Mouse (Mus musculus): Measurements from ENCODE around the gene Il2rg.

Gene Il2rg

DNA sequence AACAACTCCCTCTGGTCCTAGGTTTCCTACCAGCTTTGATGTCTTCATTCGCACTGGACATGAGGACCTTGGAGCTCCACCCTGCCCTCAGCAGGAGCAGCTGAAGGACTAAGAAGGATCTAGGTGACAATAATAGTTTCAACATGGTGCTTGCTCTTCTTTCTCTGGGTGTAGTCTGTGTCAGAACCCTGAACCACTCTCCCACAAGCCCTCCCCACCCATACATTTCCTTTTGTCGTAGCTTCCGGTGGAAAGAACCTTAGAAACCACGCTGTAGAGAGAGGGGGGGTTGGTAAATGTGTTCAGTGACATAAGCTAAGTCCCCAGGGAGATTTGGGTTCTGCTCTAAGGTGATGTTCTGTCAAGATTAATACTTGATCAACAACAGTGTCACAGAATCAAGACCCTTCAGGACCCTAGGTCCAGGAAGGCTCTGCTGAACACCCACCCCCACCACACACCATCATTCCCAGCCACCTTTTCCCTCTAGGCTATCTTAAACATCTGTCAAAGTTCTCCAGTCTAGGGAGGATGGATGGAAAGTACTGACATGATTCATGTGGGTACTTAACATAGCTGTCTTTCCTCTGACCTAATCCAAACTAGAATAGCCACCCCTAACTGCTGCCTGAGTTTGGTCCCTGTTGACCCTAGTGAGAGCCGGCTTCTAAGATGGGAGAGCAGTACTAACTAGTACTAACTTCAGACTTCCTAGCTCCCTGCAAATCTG, at the start of gene Il2rg:
TSS of gene Il2rg (minus strand) at position 231 of the 730 bp plus-strand sequence.
- no peak for DNase-seq (ENCODE audit: low spot score in 2 of 2)

DNA sequence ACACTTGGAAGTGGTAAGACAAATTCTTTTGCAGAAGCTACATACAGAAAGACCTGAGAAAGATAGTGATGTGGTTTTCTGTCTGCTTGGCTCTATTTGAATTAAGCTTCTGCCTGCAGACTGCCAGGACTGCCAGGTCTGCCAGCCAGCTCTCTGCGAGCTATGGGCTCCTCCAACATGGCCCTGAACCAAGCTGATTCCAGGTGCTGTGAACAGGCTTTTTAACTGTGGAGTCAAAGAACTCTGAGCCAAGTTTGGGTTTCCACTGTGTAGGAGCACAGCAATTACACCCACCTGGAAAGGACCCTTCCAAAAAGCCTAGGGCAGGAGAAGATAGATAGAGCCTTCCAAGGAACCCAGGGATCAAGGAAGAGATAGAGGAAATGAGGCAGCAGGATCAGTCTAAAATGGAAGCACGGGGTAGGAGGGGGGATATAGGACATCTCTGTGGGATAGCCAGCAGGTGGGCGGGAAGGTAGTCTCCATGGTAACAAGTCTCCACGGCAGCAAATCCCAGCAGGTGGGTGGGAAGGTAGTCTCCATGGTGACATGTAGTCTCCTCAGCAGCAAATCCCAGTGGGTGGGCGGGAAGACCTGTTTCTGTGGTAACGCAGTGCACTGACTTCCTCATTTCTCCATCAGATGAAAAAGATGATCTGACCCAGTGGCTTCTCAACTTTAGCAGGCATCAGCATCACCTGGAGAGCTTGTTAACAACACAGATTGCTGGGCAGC, 45.7 kb upstream of the Il2rg start:
- DNase-seq (ENCODE audit: low spot score in 2 of 2), result no peak

DNA sequence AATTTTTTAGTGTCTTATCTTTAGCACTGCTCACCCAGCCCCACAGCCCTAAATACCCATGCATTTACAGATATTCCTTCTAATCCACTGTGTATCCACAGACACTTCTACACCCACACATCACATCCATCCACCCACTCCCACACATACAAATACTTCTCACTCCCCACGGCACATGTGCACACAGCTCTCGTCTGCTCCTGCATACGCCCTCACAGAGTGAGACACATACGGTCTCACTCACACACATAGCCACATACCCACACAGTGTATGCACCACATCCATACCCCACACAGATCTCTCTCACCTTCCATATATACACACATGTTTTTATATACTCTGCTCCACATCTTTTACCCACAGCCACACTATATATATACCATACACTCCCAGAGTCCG, 41.2 kb upstream of the Il2rg start:
- no peak for DNase-seq (ENCODE audit: low spot score in 2 of 2)

DNA sequence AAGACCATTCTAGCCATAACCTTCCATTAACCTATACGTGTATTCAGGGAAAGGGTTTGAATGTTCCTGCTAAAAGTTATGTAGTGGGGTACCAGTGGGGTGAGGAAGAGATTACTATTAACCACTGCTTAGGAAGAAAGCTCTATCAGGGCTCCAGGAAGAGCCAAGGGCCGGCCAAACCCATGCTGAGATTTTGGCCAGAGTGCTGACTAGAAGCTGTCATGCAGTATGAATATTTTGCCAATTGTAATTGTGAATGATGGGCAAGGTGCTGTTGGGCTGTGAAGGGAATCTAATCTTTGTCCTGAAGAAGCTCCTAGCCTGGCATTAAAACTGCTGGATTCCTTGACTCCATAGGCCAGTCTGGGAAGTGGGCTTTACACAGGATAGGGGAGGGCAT, 36.6 kb upstream of the Il2rg start:
- no peak for DNase-seq (ENCODE audit: low spot score in 2 of 2)

DNA sequence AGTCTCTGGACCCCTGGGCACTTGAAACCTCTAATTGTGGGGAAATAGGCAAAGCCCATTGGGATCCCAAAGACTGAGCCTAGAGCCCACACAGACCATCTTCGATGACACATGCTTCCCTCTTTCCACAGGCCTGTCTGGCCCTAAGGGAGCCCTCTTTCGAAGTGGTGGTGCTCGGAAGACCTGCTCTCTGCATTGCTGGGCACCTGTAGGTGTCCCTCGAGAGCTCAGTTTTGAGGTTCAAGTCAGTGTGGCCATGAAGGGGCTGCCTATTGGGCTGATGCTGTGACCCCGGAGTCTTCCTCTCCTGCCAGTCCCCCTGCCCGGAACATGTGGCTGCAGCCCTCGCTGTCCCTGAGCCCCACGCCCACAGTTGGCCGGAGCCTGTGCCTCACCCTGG, 33.6 kb upstream of the Il2rg start:
- no peak for DNase-seq (ENCODE audit: low spot score in 2 of 2)

DNA sequence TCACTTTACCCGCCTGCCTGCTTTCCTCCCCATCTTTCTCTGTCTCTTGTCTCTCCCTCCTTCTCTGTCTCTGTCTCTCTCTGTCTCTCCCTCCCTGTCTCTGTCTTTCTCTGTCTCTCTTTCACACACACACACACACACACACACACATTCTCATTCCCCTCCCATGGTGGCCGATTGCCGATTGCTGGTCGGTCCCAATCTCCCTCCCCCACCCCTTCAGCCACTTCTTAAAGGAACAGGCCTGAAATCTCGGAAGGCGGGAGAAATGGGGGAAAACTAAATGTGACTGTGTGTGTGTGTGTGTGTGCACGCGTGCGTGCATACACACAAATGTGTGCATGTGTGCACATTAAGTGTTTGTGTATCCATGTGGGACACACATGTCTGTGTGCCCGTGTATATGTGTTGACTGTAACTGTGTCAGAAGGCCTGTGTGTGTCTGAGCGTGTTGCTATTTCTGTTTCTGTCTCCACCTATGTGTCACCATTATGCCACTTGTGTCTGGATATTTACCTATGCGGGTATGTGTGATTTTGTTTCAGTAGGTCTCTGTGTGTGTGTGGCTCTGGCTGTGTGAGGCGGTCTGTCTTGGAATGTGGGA, 32.5 kb upstream of the Il2rg start:
- DNase-seq (ENCODE audit: low spot score in 2 of 2), result no peak

DNA sequence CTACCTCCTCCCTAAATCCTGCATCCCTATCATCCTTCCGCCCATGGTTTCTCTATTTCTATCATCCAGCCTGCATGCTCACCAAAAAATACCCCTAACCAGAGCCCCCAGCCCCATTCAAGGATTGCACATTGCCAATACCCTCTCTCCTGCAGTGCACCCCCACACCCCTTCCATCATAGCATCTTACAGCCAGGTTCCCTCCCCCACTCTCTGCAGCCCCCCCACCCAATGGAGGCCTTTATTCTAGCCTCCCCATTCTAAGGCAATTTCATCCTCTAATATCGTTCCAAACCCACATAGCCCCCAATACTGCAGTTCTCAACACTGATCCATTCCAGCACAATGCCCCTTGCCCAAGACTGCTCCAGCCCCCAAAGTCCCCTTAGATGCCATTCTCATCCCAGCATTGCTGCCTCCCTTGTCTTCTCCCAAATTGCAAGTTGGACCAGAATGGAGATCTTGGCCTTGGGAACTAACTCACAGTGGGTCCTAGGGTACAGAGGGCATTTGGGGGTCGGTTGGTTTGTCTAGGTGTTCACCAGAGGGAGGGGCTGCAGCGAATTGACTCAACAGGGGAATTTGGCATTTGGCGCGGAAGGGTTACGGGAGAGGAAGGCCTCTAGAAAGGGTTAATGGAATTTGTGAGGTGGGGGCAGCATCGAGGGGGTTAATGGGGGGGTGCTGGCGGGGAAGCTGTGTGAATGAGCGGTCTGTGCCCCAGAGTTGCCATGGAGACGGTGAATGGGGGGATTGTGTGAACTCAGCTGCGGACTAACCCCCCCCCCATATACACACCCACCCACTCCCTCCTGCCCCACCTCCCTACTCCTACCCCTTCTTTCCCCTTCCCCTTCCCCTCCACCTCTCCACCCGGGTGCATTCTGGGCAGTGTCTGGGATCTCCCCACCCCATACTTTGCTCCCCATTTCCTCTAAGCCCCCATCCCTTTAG, 31.7 kb upstream of the Il2rg start:
- DNase-seq (ENCODE audit: low spot score in 2 of 2), result no peak

DNA sequence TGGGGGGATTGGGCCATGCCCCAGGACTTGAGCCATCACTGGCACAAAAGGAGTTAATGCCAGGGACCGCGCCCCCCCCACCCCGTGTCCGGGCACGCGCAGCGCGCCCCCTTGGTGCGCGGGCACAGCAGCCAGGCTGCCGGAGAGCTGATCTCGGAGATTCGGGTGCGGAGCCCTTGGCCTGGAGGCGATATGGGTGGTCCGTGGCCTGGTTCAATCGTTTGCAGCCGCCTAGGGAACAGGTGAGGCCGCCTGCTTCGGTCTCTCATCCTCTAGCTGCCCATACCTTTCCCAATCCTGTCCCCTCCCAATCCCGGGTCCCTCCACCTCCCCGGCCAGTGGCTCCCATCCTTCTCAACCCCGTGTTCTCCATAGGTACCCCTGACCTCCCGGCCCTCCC, 31.0 kb upstream of the Il2rg start, which contains the start of gene Nlgn3:
TSS of gene Nlgn3 (plus strand) at position 114 of the 400 bp plus-strand sequence.
- no peak for DNase-seq (ENCODE audit: low spot score in 2 of 2)

DNA sequence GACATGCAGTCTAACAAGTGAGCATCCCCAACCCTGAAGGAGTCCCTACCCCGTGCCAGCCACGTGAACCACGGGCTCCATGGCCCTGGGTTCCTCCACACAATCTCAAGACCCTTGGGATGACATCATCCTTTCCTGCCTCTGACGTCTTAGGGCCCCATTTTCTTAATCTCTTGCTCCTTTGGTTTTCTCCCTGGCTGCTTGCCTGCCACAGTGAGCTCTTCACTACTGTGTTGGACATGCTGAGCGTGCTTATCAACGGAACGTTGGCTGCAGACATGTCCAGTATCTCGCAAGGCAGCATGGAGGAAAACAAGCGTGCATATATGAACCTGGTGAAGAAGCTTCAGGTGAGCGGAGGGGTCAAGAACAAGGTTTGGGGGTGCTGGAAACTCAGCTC, 22.1 kb upstream of the Il2rg start:
- DNase-seq (ENCODE audit: low spot score in 2 of 2), result peak; percentile 31 to 59

DNA sequence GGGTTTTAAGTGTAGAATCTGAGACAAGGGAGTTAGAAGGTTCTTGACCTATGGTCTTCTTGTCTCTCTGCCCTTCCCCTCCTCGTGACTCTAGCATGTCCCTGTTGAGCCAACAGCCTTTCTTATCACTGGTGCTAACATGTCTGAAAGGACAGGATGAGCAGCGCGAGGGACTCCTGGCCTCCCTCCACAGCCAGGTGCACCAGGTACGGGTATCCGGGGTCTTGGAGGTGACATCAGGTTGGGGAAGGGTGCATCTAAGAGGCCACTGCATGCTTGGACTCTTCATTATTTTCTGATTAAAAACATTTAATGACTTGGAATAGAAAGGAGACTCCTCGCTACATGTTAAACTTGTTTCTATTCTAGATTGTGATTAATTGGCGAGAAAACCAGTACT, 21.0 kb upstream of the Il2rg start:
- peak in 1 of 2 experiments; percentile 55 for DNase-seq (ENCODE audit: low spot score in 2 of 2)

DNA sequence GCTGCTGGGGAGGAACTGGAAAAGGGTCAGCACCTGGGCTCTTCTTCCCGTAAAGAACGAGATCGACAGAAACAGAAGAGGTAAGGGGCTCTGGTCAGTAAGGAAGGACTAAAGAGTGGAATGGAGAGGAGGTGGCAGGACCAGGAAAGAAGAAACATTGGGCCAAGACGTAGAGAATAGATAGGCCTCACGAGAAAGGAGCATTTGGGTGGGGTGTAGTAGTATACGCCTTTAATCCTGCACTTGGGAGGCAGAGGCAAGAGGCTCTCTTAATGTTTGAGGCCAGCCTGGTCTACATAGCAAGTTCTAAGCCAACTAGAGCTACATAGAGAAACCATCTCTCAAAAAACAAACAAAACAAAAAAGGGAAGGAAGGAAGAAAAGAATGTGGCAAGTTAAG, 20.4 kb upstream of the Il2rg start:
- DNase-seq (ENCODE audit: low spot score in 2 of 2), result no peak

DNA sequence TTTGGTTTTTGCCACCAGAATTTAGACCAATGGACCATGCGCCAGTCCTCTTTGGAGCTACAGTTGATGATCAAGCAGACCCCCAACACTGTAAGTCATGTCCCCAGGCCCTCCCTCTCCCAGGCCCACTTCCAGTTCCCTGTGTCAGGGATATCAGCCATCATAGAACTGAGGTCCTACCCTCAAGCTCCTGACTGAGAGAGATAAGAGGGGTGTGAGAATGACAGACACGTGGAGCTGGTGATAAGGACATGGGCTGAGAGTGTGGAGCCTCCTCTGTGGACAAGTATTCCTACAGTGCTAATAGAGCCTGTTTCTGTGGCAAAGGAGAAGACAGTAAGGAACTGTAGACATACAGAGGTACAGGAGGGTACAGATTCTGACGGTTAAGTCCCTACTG, 19.5 kb upstream of the Il2rg start:
- DNase-seq (ENCODE audit: low spot score in 2 of 2), result peak; percentile 42 to 68

DNA sequence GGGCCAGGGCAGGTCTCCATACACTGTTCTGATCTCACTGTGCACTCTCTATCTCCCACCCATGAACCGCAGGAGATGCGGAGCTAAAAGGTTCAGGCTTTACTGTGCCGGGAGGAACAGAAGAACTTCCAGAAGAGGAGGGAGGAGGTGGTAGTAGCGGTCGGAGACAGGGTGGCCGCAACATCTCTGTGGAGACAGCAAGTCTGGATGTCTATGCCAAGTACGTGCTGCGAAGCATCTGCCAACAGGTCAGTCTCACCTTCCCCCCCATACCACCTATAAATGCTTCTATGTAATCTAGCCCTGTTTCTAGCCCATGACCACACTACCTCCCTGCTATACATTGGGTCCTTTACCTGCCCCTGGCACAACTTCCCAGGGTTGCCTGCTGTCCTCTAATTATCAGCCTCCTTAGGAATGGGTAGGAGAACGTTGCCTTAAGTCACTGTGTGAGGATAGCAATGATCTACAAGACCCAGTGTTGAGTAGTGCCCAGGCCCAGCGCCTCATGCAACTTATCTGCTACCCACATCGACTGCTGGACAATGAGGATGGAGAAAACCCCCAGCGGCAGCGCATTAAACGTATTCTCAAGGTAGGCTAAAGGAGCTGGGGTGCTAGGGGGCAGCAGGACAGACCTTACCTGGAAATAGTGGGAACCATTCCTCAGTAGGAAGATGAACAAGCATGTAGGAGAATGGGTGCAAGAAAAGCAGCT, 18.1 kb upstream of the Il2rg start:
- DNase-seq (ENCODE audit: low spot score in 2 of 2), result peak in 1 of 2 experiments; percentile 58

DNA sequence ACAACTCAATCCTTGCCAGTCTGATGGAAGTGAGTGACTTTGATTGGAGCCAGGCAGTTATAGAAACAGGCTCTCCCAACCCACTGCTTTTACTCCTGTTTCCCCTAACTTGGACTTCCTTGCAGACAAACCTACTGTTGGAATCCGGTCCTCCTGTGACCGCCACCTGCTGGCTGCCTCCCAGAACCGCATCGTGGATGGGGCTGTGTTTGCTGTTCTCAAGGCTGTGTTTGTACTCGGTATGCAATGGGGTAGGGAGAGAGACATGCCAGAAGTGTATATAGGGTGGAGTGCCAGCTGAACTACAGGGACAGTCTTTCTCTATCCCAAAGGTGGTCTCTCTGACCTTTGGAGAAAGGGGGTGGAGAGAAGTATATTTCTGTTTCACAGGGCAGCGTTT, 17.5 kb upstream of the Il2rg start:
- DNase-seq (ENCODE audit: low spot score in 2 of 2), result peak; percentile 75 to 88

DNA sequence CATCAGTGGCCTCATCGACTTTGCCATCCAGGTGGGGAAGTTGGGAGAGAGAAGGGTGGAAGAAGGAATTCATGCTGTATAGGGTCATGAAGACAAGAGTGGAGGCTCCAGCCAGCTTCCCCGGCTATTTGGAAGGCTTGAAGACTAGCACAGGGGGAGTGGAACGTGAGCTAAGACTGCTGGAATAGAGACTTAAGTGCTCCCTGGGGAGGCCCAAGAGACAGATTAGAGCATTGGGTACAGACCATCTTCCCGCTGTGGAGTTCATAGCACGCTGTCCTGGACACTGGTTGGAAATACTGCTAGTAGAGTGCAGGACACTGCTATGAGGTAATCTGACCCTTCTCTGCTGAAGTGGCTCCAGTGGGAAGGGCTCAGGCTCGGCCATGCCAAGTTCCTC, 14.8 kb upstream of the Il2rg start:
- DNase-seq (ENCODE audit: low spot score in 2 of 2), result peak in 1 of 2 experiments; percentile 51

DNA sequence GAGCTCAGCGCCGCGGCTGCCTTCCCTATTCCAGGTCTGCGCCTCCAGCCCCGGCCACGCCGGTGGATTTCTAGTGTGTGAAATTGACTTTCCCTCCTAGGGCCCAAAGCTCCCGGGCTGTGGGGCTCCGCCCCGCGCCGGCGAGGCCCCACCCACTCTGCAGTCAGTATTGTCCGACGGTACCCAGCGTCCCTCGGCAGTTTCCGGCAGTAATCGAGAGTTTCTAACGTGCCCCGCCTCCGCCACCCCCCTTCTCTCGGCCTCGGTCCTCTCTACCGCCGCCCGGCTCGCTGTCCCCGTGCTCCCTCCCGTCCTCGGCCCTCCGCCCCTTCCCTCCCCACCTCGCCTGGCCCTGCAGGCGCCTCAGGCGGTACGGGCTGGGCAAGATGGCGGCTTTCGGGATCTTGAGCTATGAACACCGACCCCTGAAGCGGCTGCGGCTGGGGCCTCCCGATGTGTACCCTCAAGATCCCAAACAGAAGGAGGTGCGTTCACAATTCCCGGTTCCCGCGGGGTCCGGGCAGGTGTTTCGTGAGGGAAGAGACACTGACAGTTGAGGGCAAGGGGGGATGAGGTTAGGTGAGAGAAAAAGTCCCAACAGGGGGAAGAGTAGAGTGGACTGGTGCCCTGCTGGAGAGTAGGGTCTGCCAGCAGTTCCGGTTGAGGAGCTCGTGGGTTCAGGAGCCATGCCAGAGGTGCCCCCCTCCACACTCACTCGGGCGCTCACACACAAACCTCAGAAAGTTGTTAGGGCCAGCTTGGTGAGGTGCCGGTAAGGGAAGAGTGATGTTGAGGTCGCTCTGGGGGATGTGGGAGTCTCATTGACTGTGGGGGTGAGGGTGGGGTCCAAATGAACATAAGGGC, 6.1 kb upstream of the Il2rg start, which contains the start of gene Med12:
TSS of gene Med12 (plus strand) at position 156 of the 864 bp plus-strand sequence.
- DNase-seq (ENCODE audit: low spot score in 2 of 2), result peak; percentile 90 to 92

DNA sequence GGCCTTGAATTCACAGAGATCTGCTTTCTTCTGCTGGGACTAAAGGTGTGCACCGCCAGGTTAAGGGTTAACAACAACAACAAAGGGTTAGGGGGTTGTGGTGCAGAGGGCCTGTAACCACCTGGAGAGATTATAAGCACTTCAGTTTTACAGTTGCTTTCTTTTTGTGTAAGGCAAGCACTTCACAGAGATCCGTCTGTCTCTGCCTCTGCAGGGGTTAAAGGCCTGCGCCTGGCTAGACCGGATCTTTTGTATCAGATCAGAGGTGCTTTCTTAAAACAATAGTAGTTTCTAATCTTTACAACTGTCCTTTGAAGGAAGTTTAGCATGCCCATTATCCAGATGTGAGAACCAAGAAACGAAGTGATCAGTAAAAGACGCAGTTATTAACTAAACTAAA, 5.4 kb upstream of the Il2rg start:
- DNase-seq (ENCODE audit: low spot score in 2 of 2), result no peak

DNA sequence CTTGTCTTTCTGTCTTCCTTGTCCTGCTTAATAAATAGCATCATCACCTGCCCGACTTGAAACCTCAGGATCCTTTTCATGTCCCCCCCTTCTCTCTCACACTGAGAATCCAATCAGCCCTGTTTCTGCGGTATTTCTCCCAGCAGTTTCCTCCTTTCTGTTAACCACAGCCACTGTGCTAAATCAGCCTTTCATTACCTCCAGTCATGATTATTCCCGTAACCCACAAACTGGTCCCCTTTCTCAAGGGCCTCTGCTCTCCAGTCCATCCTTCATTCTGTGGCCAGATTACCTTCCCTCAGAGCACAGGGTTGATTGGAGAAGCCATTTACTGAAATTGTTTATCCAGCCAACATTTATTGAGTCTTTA, 685 bp upstream of the Il2rg start, which contains the start of gene Gm20489:
TSS of gene Gm20489 (minus strand) at position 269 of the 370 bp plus-strand sequence.
- no peak for DNase-seq (ENCODE audit: low spot score in 2 of 2)

DNA sequence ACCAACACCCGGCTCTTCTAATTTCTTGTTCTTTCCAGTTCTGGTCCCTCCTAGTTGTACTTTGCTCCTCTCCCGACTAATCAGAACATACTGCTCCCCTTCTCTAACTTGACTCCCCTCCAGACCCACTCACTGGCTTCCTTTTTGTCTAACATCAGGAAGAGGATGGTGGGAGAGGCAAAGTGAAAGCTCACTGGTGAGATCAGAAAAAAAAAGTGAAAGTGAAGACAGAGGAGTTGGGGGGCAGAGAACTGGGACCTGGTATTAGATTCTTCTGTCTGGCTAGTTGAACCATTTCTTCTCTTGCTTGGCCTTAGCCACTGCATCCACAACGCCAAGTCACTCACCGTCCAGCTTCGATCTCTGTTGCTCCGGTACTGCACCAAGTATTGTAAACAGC, 1.4 kb downstream of the Il2rg start:
- DNase-seq (ENCODE audit: low spot score in 2 of 2), result no peak

DNA sequence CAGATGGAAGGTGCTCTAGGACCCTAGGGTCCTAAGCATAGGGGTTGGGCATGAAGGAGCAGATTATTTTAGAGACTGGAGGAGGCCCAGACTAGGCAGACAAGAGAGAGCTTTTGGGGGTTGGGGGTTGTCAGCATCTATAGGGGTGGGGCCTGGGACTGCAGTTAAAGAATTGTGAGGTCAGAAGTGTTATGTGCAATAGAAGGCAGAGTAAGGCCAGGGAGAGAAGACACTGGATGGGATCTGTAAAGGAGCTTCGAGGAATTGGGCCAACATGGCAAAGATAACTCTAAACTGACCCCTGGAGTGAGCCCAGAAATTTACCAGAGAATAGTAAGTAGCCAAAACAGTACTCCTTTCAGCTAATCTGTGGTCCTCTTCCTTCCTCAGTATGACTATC, 4.2 kb downstream of the Il2rg start, which contains the start of gene Gm614:
TSS of gene Gm614 (minus strand) at position 101 of the 400 bp plus-strand sequence.
- DNase-seq (ENCODE audit: low spot score in 2 of 2), result no peak
